Mouse (Mus musculus): ENCODE data around the gene Ehmt2.
"Not testable (repeated sequence)": the region's sequence is repeated elsewhere in the genome, so short reads cannot be mapped to it uniquely, and the experiment has no call there.

The Ehmt2 gene

GRCm38 (mm10) chr17:34893072-34893824, 5.0 kb upstream of the Ehmt2 start:
- DNase-seq: no peak

- peak; percentile 95 to 97 for DNase-seq
Measured at GRCm38 (mm10) chr17:34894074-34894597, 4.1 kb upstream of the Ehmt2 start.

GRCm38 (mm10) chr17:34894801-34895530, 3.3 kb upstream of the Ehmt2 start:
- peak; percentile 53 to 64 for DNase-seq

GRCm38 (mm10) chr17:34895724-34896123, 2.5 kb upstream of the Ehmt2 start:
- DNase-seq: peak in 1 of 2 experiments; percentile 29

GRCm38 (mm10) chr17:34896366-34896765, 1.9 kb upstream of the Ehmt2 start:
- peak in 1 of 2 experiments; percentile 35 for DNase-seq

- DNase-seq: peak; percentile 44 to 64
Measured at GRCm38 (mm10) chr17:34897373-34898159, 703 bp upstream of the Ehmt2 start.

GRCm38 (mm10) chr17:34898706-34899052, 410 bp downstream of the Ehmt2 start:
- DNase-seq: no peak

- peak; percentile 58 to 61 for DNase-seq
Measured at GRCm38 (mm10) chr17:34899053-34899889, 1.0 kb downstream of the Ehmt2 start.

GRCm38 (mm10) chr17:34899890-34900243, 1.6 kb downstream of the Ehmt2 start:
- peak in 1 of 2 experiments; percentile 48 for DNase-seq

GRCm38 (mm10) chr17:34900826-34901225, 2.6 kb downstream of the Ehmt2 start:
- DNase-seq: not testable (repeated sequence)

- not testable (repeated sequence) for DNase-seq
Measured at GRCm38 (mm10) chr17:34901948-34902347, 3.7 kb downstream of the Ehmt2 start.

GRCm38 (mm10) chr17:34902895-34903294, 4.6 kb downstream of the Ehmt2 start:
- no peak for DNase-seq

- DNase-seq: no peak
Measured at GRCm38 (mm10) chr17:34910982-34911381, 12.7 kb downstream of the Ehmt2 start.

GRCm38 (mm10) chr17:34911945-34912351, 13.7 kb downstream of the Ehmt2 start:
- peak; percentile 77 to 88 for DNase-seq

- DNase-seq: no peak
Measured at GRCm38 (mm10) chr17:34913930-34914665, 15.8 kb downstream of the Ehmt2 start, which contains the start of gene Slc44a4. Slc44a4 (plus strand) TSS chr17:34914466.

- DNase-seq: peak; percentile 53 to 55
Measured at GRCm38 (mm10) chr17:34915410-34915831, 17.2 kb downstream of the Ehmt2 start.

GRCm38 (mm10) chr17:34916316-34916715, 18.0 kb downstream of the Ehmt2 start:
- DNase-seq: no peak

- no peak for DNase-seq
Measured at GRCm38 (mm10) chr17:34917188-34917587, 18.9 kb downstream of the Ehmt2 start.

- no peak for DNase-seq
Measured at GRCm38 (mm10) chr17:34922939-34923338, 24.7 kb downstream of the Ehmt2 start.

- no peak for DNase-seq
Measured at GRCm38 (mm10) chr17:34924258-34924657, 26.0 kb downstream of the Ehmt2 start.

GRCm38 (mm10) chr17:34927306-34928019, 29.2 kb downstream of the Ehmt2 start:
- peak in 1 of 2 experiments; percentile 63 for DNase-seq
